Mouse (Mus musculus): ENCODE data around the gene Pik3cg. TPM values are rescaled to one million over a fixed set of nuclear protein-coding genes. Genes with fewer than 3 reads are reported as not detected.
A peak's percentile ranks its signal among the peaks of the same experiment; 100 is the strongest.

Pik3cg gene
- polyA plus RNA-seq, 1 experiment from 2014 or later = 2.1 TPM

- H3K4me1 ChIP-seq = peaks cover 4% of the 10 kb centered on the region
- H3K9ac ChIP-seq = no peak overlapping the region
- no peak overlapping the region for H3K4me3 ChIP-seq
- H3K4me2 ChIP-seq (replicated peaks) = no peak overlapping the region
- H3K36me3 ChIP-seq = no peaks in the 10 kb centered on the region
- no peak for ATAC-seq (ENCODE audit: low FRiP score, low read depth)
- no peaks in the 10 kb centered on the region for H3K27me3 ChIP-seq
- 64% methylated on average over 2 of the region's 2 CpGs for WGBS
- H3K9me3 ChIP-seq = no peaks in the 10 kb centered on the region
- H3K27ac ChIP-seq = no peak overlapping the region
These were observed 70.9 kb downstream of the Pik3cg start for GRCm38 (mm10) chr12:32137542-32137941.

- peak overlapping the region; percentile 47 for H3K4me2 ChIP-seq (replicated peaks)
- H3K4me3 ChIP-seq = peak overlapping the region; percentile 2; the same call in 1 of the 2 replicates
- peaks cover 17% of the 10 kb centered on the region for H3K4me1 ChIP-seq
- no peaks in the 10 kb centered on the region for H3K36me3 ChIP-seq
- H3K9me3 ChIP-seq = no peaks in the 10 kb centered on the region
- H3K27ac ChIP-seq = no peak overlapping the region
- 12% methylated on average over 14 of the region's 14 CpGs for WGBS
- H3K27me3 ChIP-seq = 0 out of 2 replicates have a peak, but pooled peaks cover 3% of the 10 kb centered on the region
- H3K9ac ChIP-seq = no peak overlapping the region
- ATAC-seq (ENCODE audit: low FRiP score, low read depth) = no peak
These were observed 80.6 kb downstream of the Pik3cg start for GRCm38 (mm10) chr12:32127599-32128507.

- ATAC-seq (ENCODE audit: low FRiP score, low read depth) = no peak
- Histone ChIP-seq H3K9me3 (no peaks in the 10 kb centered on the region), H3K9ac (no peak overlapping the region), H3K27me3 (0 out of 2 replicates have a peak, but pooled peaks cover 3% of the 10 kb centered on the region), H3K27ac (no peak overlapping the region), H3K4me3 (no peak overlapping the region), H3K4me1 (peaks cover 10% of the 10 kb centered on the region), H3K4me2 (replicated peaks) (peak overlapping the region; percentile 47; the same call in 1 of the 2 replicates), H3K36me3 (no peaks in the 10 kb centered on the region)
- 55% methylated on average over 2 of the region's 2 CpGs for WGBS
These were observed 81.3 kb downstream of the Pik3cg start for GRCm38 (mm10) chr12:32127158-32127557.

GRCm38 (mm10) chr12:32124456-32124855 lies 84.0 kb downstream of the Pik3cg start:
- no peak overlapping the region for H3K4me3 ChIP-seq
- H3K27ac ChIP-seq = no peak overlapping the region
- 93% methylated on average over 2 of the region's 2 CpGs for WGBS
- no peak overlapping the region for H3K4me2 ChIP-seq (replicated peaks)
- H3K9ac ChIP-seq = no peak overlapping the region
- H3K27me3 ChIP-seq = 0 out of 2 replicates have a peak, but pooled peaks cover 3% of the 10 kb centered on the region
- H3K9me3 ChIP-seq = no peaks in the 10 kb centered on the region
- peaks cover 8% of the 10 kb centered on the region for H3K4me1 ChIP-seq
- H3K36me3 ChIP-seq = no peaks in the 10 kb centered on the region
- ATAC-seq (ENCODE audit: low FRiP score, low read depth) = no peak

- H3K27me3 ChIP-seq = 0 out of 2 replicates have a peak, but pooled peaks cover 3% of the 10 kb centered on the region
- 86% methylated on average over 8 of the region's 8 CpGs for WGBS
- no peak for ATAC-seq (ENCODE audit: low FRiP score, low read depth)
- peaks cover 8% of the 10 kb centered on the region for H3K4me1 ChIP-seq
- no peaks in the 10 kb centered on the region for H3K9me3 ChIP-seq
- H3K27ac ChIP-seq = no peak overlapping the region
- no peak overlapping the region for H3K4me3 ChIP-seq
- H3K9ac ChIP-seq = no peak overlapping the region
- H3K4me2 ChIP-seq (replicated peaks) = no peak overlapping the region
- H3K36me3 ChIP-seq = no peaks in the 10 kb centered on the region
These were observed 84.4 kb downstream of the Pik3cg start for GRCm38 (mm10) chr12:32124030-32124429.

GRCm38 (mm10) chr12:32123559-32123958 lies 84.9 kb downstream of the Pik3cg start:
- ATAC-seq (ENCODE audit: low FRiP score, low read depth) = no peak
- WGBS = 80% methylated on average over 5 of the region's 5 CpGs
- no peak overlapping the region for H3K4me2 ChIP-seq (replicated peaks)
- peaks cover 8% of the 10 kb centered on the region for H3K4me1 ChIP-seq
- no peak overlapping the region for H3K9ac ChIP-seq
- H3K9me3 ChIP-seq = no peaks in the 10 kb centered on the region
- no peak overlapping the region for H3K4me3 ChIP-seq
- H3K27ac ChIP-seq = no peak overlapping the region
- 0 out of 2 replicates have a peak, but pooled peaks cover 3% of the 10 kb centered on the region for H3K27me3 ChIP-seq
- H3K36me3 ChIP-seq = no peaks in the 10 kb centered on the region

Other genes with a start within 250 kb of the Pik3cg start
- 19.9 and 20.3 TPM in 2 replicates for gene Prkar2b, start 147.4 kb downstream of the Pik3cg start, polyA plus RNA-seq (2015; fragmentation: Nextera tagmentation; extraction: Ambion mirVana)
- 3.2 and 3.5 TPM in 2 replicates for gene Ccdc71l, start 170.0 kb upstream of the Pik3cg start, polyA plus RNA-seq (2015; fragmentation: Nextera tagmentation; extraction: Ambion mirVana)

Data from limb, embryonic 13.5 days (tissue).